Mouse (Mus musculus) lung, embryonic 14.5 days (tissue): ENCODE measurements around the gene Cyp2g1. TPM values are rescaled to one million over a fixed set of nuclear protein-coding genes. Genes with fewer than 3 reads are reported as not detected.

Experiments
- ATAC-seq: fragments of 200-750 bp; cut with Nextera tagmentation; 2 replicates; pipeline ENCODE4 v1.8.0; 2017; ENCODE audit warnings: mild to moderate bottlenecking, moderate TSS enrichment, moderate library complexity; ENCODE audit not compliant: insufficient read depth
- DNase-seq: peaks from one replicate; pipeline ENCODE4 v3.0.0-alpha.2; 2015
- H3K27ac ChIP-seq: fragments of 300-500 bp; sonication (generic); 2 replicates; pipeline ENCODE4 v1.5.1; 2014; ENCODE audit warnings: low read depth, mild to moderate bottlenecking, moderate library complexity
- H3K27me3 ChIP-seq: fragments of 300-500 bp; sonication (generic); 2 replicates; pipeline ENCODE4 v1.6.1; 2014; ENCODE audit warnings: low read length, control low read depth; ENCODE audit not compliant: insufficient read depth
- H3K36me3 ChIP-seq: fragments of 300-500 bp; sonication (generic); 2 replicates; pipeline ENCODE4 v1.6.1; 2014; ENCODE audit warnings: control low read depth; ENCODE audit not compliant: insufficient read depth
- H3K4me1 ChIP-seq: fragments of 300-500 bp; sonication (generic); 2 replicates; pipeline ENCODE4 v1.6.1; 2014; ENCODE audit warnings: antibody characterized with exemption, control low read depth; ENCODE audit not compliant: insufficient read depth
- H3K4me2 ChIP-seq: fragments of 300-500 bp; sonication (generic); 2 replicates; pipeline ENCODE4 v1.6.1; 2014; ENCODE audit warnings: mild to moderate bottlenecking
- H3K4me3 ChIP-seq: fragments of 300-500 bp; sonication (generic); 2 replicates; pipeline ENCODE4 v1.5.1; 2014; ENCODE audit warnings: low read depth, low read length
- H3K9ac ChIP-seq: fragments of 300-500 bp; sonication (generic); 2 replicates; pipeline ENCODE4 v1.6.1; 2014
- H3K9me3 ChIP-seq: fragments of 300-500 bp; sonication (generic); 2 replicates; pipeline ENCODE4 v1.6.1; 2016; ENCODE audit warnings: low read depth, low read length, control low read depth
- CTCF ChIP-seq: IDR thresholded peaks from 2 replicates; pipeline ENCODE4 v1.5.1; 2016; ENCODE audit warnings: antibody characterized with exemption, low read depth
- WGBS: fragments of 180-500 bp; shearing (Covaris S2); extraction: QIAGEN DNeasy Blood & Tissue Kit; methylation state at CpG from one replicate; pipeline ENCODE4 v1.1.7; 2014; 5-methylcytosine and 5-hydroxymethylcytosine counted together
- polyA plus RNA-seq: library from polyadenylated mRNA; unstranded; fragments of >200 nt; fragmentation: Nextera tagmentation; extraction: Ambion mirVana; gene quantifications from 2 replicates; pipeline ENCODE4 v1.2.1, GENCODE M21; 2014

The Cyp2g1 gene
- not detected in 2 replicates for polyA plus RNA-seq

- 89% methylated on average over 2 of the region's 2 CpGs for WGBS
- no peak for TF ChIP-seq CTCF
- no peak within 1 kb of the TSS for H3K27ac ChIP-seq
- H3K9me3 ChIP-seq, result no peaks in the 10 kb centered on the region
- H3K36me3 ChIP-seq, result no peaks in the 10 kb centered on the region
- H3K9ac ChIP-seq, result no peak within 1 kb of the TSS
- no peaks in the 10 kb centered on the region for H3K27me3 ChIP-seq
- no peaks in the 10 kb centered on the region for H3K4me1 ChIP-seq
- no peak for DNase-seq
- no peak within 1 kb of the TSS for H3K4me3 ChIP-seq
- no peak for ATAC-seq
- no peak within 1 kb of the TSS for H3K4me2 ChIP-seq
Measured at GRCm38 (mm10) chr7:26808592-26808991, at the start of gene Cyp2g1. Gene Cyp2g1 (plus strand): TSS chr7:26808892.

DNA sequence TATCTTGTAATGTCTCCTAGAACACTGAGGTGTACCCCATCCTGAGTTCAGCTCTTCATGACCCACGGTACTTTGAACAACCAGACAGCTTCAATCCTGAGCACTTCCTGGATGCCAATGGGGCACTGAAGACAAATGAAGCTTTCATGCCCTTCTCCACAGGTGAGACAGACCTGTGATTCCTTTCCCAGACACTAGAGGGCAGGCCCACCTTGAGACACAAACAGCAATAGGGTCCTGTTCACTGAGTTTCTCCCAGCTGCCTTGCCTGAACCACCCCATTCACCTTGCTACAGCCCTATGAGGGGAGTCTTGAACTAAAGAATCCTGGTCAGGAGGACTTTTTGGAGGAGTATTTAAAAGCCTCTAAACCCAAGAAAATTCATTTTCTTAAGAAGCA, 41.6 kb upstream of the Cyp2g1 start:
- Histone ChIP-seq H3K4me2 (no peak overlapping the region), H3K9ac (no peak overlapping the region), H3K36me3 (no peaks in the 10 kb centered on the region), H3K4me1 (no peaks in the 10 kb centered on the region), H3K4me3 (no peak overlapping the region), H3K9me3 (no peaks in the 10 kb centered on the region), H3K27me3 (no peaks in the 10 kb centered on the region), H3K27ac (no peak overlapping the region)
- DNase-seq (peak; percentile 23), ATAC-seq (no peak)
- TF ChIP-seq CTCF, result peak; percentile 63
- WGBS, result 40% methylated on average over 1 of the region's 1 CpGs

- H3K9me3 ChIP-seq, result no peaks in the 10 kb centered on the region
- H3K36me3 ChIP-seq, result no peaks in the 10 kb centered on the region
- H3K4me3 ChIP-seq, result no peak overlapping the region
- H3K4me2 ChIP-seq, result no peak overlapping the region
- no peak for TF ChIP-seq CTCF
- ATAC-seq, result no peak
- DNase-seq, result no peak
- H3K4me1 ChIP-seq, result no peaks in the 10 kb centered on the region
- H3K27me3 ChIP-seq, result no peaks in the 10 kb centered on the region
- no peak overlapping the region for H3K9ac ChIP-seq
- no peak overlapping the region for H3K27ac ChIP-seq
- WGBS, result 76% methylated on average over 9 of the region's 9 CpGs
Measured at GRCm38 (mm10) chr7:26769881-26770470, 38.7 kb upstream of the Cyp2g1 start.

DNA sequence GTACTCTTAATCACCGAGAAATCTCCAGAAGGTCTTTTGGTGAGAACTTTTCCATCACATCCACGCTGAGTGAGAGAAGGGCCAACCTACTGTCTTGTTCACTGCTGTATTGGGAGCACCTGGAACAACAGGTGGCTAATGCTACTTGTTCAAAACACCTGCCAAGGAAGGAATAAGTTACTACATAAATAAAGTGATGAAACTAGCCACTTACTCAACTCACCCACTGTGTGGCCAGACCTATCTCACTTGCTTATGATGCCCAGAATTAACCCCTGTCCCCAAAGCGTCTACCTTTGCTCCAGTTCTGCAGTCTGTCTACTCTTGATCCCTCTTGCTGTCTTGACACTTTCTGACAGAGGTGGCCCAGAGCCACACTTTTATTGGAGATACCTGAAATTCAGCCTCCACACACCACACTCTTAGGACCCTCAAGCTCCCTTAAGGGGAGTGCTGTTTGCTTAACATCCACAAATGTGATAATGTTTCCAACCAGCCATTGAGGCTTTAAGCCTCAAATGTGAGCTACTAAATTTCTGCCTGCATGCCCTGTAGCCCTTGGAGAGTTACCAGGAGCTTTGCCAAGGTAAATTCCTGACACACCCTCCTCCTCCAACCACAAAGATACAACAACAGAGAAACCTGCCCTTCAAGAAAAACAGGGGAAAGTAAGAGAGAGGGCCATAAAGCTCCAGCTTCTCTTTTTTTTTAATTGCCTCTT, 35.7 kb upstream of the Cyp2g1 start:
- ATAC-seq, result peak; percentile 57; the same call in 1 of the 2 replicates
- no peak overlapping the region for H3K27ac ChIP-seq
- 71% methylated on average over 3 of the region's 3 CpGs for WGBS
- H3K9ac ChIP-seq, result no peak overlapping the region
- no peaks in the 10 kb centered on the region for H3K4me1 ChIP-seq
- peak; percentile 48 for DNase-seq
- no peak for TF ChIP-seq CTCF
- H3K4me3 ChIP-seq, result no peak overlapping the region
- no peaks in the 10 kb centered on the region for H3K27me3 ChIP-seq
- no peaks in the 10 kb centered on the region for H3K9me3 ChIP-seq
- no peak overlapping the region for H3K4me2 ChIP-seq
- no peaks in the 10 kb centered on the region for H3K36me3 ChIP-seq

DNA sequence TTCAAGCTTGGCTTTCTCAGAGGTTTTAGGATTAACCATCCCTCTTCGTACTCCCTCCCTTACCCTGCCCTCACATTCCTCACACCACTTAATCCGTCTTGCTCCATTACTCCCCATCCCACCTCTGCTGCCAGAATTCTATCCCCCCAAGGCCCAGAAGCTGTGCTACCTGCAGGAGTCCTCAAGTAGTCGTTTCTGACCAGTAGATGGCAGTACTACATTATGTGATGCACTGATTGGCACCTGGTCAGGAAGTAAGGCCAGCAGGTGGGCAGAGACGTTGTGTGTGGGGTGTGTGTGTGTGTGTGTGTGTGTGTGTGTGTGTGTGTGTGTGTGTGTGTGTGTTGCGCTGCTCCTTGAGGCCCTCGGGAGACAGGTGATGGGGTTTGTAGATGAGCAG, 32.8 kb upstream of the Cyp2g1 start:
- Histone ChIP-seq H3K4me3 (no peak overlapping the region), H3K27ac (no peak overlapping the region), H3K9ac (no peak overlapping the region), H3K9me3 (no peaks in the 10 kb centered on the region), H3K4me1 (no peaks in the 10 kb centered on the region), H3K27me3 (no peaks in the 10 kb centered on the region), H3K36me3 (no peaks in the 10 kb centered on the region), H3K4me2 (no peak overlapping the region)
- WGBS, result 11% methylated on average over 6 of the region's 6 CpGs
- DNase-seq (peak; percentile 65), ATAC-seq (0 out of 2 replicates have a peak, but pooled peaks have one; percentile 42)
- peak; percentile 68 for TF ChIP-seq CTCF

DNA sequence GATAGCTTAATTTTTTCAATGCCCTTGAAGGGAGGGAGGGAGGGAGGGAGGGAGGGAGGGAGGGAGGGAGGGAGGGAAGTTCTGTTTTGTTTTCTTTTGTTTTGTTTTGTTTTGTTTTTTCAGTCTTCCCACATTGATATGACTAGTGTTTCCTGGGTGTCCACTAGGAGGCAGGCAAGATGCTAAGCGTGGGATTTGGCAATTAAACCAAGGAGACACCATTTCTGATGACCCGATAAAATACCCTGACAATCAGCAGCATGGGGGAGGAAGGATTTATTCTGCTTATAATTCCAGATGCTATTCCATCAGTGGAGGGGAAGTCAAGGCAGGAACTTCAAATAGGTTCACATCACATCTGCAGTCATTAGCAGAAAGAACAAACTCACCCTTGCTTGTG, 30.9 kb upstream of the Cyp2g1 start:
- peak; percentile 30; the same call in 1 of the 2 replicates for TF ChIP-seq CTCF
- Histone ChIP-seq H3K36me3 (no peaks in the 10 kb centered on the region), H3K27ac (no peak overlapping the region), H3K4me2 (no peak overlapping the region), H3K27me3 (no peaks in the 10 kb centered on the region), H3K9me3 (no peaks in the 10 kb centered on the region), H3K4me3 (no peak overlapping the region), H3K9ac (no peak overlapping the region), H3K4me1 (no peaks in the 10 kb centered on the region)
- DNase-seq (no peak), ATAC-seq (no peak)
- WGBS, result 33% methylated on average over 2 of the region's 2 CpGs

DNA sequence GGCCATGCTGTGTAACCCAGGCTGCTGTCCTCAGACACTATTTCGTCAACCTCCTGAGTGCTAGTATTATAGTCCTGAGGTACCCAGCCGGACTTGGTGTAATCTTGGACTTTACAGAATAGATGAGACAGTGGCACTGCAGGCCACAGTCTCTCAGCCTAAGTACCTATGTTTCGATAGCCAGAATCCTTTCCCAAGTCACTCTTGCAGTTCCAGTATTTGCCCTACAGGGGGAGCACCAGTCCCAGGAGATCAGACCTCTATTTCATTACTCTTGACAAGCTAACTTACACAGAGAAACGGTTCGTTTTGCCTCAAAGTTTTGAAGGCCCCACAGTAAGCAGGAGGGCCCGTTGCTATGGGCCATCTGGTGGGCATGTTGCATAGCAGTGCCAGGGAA, 30.2 kb upstream of the Cyp2g1 start:
- no peaks in the 10 kb centered on the region for H3K9me3 ChIP-seq
- no peaks in the 10 kb centered on the region for H3K4me1 ChIP-seq
- no peak overlapping the region for H3K27ac ChIP-seq
- no peak overlapping the region for H3K9ac ChIP-seq
- DNase-seq, result peak; percentile 73
- H3K27me3 ChIP-seq, result no peaks in the 10 kb centered on the region
- no peak overlapping the region for H3K4me2 ChIP-seq
- 21% methylated on average over 6 of the region's 6 CpGs for WGBS
- H3K36me3 ChIP-seq, result no peaks in the 10 kb centered on the region
- ATAC-seq, result no peak
- H3K4me3 ChIP-seq, result no peak overlapping the region
- peak; percentile 78 for TF ChIP-seq CTCF
